Mouse (Mus musculus) cortical plate, adult 2 months (tissue): ENCODE data around the gene Smarcal1.

ENCODE experiments used
- CTCF ChIP-seq: fragments of 200-500 bp; IDR thresholded peaks from 2 replicates; pipeline ENCODE4 v1.5.1; 2011; ENCODE audit warnings: mild to moderate bottlenecking, control low read depth, low read length; ENCODE audit not compliant: insufficient read depth; ENCODE audit errors: extremely low read depth
- POLR2A ChIP-seq: fragments of 200-500 bp; IDR thresholded peaks from 2 replicates; pipeline ENCODE4 v1.6.1; 2011; ENCODE audit warnings: mild to moderate bottlenecking, low read length, control low read depth; ENCODE audit not compliant: insufficient read depth; ENCODE audit errors: extremely low read depth

DNA sequence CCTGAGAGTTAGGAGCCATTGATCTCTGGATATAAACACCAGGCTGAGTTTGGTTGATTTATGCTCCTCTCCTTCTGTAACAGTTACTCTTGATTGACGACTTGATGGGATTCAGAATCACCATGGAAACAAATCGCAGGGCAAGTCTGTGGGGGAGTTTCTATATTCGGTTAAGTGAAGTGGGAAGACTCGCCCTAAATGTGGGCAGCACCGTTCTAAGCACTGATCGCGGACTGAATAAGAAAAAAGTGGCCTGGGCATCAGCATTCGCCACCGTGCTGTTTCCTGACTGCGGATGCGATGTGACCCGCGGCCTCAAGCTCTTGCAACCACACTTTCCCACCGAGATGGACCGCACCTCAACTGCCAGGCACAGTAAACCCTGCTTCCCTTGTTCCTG is 4.7 kb upstream of the Smarcal1 start:
- TF ChIP-seq CTCF (no peak), POLR2A (no peak)
